Mouse (Mus musculus): ENCODE results near the gene Nup43.

- peak; percentile 62 to 65 for TF ChIP-seq CTCF (conservative IDR thresholded peaks at IDR 0.05 in 1 of 2, IDR thresholded peaks at IDR 0.05 in 1 of 2; ENCODE audit: low read depth in 2 of 2, low read length in 2 of 2)
- TF ChIP-seq MEF2A (IDR thresholded peaks at IDR 0.05; ENCODE audit: borderline replicate concordance, low read depth, low read length) = no peak
- TF ChIP-seq EP300 (IDR thresholded peaks at IDR 0.05; ENCODE audit: low read length) = no peak
- TF ChIP-seq POLR2AphosphoS2 (IDR thresholded peaks at IDR 0.05; ENCODE audit: low read depth, low read length) = no peak
- TF ChIP-seq MAX (IDR thresholded peaks at IDR 0.05; ENCODE audit: low read length) = no peak
- no peak for TF ChIP-seq POLR2A (IDR thresholded peaks at IDR 0.05; ENCODE audit: low read depth, low read length)
- no peak for TF ChIP-seq SIN3A (IDR thresholded peaks at IDR 0.05; ENCODE audit: low read length)
Measured at GRCm38 (mm10) chr10:7673673-7674072, 6.4 kb downstream of the Nup43 start.
